Mouse (Mus musculus): ENCODE results near the gene Txn2.
A peak's percentile ranks its signal among the peaks of the same experiment; 100 is the strongest.

GRCm38 (mm10) chr15:77928673-77929331 lies at the start of gene Txn2:
- peak; percentile 35; the same call in 1 of the 2 replicates for TF ChIP-seq CTCF (IDR thresholded peaks at IDR 0.05; ENCODE audit: low read depth)
- no peak for TF ChIP-seq EP300 (IDR thresholded peaks at IDR 0.05; ENCODE audit: low read depth)

All from liver, embryonic 14.5 days (tissue).